Mouse (Mus musculus) mouse trophoblast stem cell (cell line): ENCODE data around the gene Nsmce3.

ENCODE experiments used
- in situ Hi-C, 2 experiments: fragments of 300-500 bp; cut with MseI, MboI; formaldehyde crosslinking; loops; 2 replicates in 1 of 2; 3 replicates in 1 of 2; pipeline ENCODE4 v1.15.1; 2025

The Nsmce3 gene

DNA sequence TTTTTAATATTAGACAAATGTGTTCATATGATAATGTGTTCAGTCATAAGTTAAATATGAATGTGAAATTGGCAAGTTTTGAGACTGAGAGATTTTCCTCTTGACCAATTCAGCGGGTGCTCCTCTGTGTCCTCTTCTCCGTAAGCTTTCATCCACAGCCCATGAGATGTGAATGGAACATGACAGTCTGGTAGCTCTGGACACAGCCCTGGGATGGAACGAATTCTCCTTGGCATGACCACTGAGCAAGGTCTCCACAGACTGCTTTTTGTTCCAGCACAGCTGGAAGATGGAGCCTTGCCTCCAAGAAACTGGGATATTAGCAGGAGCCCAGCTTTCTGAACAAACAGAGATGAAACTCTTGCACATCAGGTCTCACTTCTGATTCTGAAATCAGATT lies 9.8 kb downstream of the Nsmce3 start:
- in situ Hi-C loops, result no loop called here

DNA sequence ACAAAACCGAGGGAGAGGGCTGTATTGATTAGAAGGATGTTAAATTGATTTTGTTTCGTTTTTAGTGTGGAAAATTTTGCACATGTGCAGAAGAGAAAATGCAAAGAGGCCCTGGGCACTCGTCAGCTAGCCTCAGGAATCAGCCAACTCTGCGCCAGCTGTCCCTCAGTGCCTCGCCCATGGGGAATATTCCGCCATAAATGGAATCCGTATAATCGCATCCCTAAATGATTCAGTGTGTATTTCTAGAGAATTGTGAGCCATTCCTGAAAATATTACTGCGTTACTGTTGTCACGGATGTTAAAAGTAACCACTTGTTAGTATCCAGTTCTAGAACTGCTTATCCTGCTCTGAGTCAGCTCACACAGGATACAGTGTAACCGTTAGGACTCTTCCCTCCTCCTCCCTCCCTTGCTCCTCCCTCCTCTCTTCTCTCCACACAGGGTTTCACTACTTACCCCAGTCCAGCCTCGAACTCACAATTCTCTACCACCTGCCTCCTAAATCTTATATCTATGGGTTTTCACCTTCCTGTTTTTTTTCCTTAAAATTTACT lies 16.2 kb downstream of the Nsmce3 start:
- in situ Hi-C loops, result no loop called here

DNA sequence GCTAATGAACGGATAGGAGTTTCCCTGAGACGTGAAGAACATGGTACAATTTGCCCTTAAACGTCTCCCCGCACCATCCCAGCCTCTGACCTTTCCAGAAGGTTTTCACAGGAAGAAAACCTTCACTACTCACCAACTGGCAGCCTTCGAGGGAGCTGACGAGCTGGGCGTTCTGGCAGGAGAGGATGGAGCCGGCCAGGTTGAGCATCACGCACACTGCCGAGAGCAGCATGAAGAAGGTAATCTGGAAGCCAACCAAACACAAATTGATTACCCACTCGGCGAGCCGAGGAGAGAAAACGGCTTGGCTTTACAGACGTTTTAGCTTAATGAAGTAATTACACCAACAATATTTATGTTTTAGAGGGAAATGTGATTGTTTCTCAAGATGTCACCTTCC lies 16.8 kb downstream of the Nsmce3 start:
- in situ Hi-C loops, result no loop called here

DNA sequence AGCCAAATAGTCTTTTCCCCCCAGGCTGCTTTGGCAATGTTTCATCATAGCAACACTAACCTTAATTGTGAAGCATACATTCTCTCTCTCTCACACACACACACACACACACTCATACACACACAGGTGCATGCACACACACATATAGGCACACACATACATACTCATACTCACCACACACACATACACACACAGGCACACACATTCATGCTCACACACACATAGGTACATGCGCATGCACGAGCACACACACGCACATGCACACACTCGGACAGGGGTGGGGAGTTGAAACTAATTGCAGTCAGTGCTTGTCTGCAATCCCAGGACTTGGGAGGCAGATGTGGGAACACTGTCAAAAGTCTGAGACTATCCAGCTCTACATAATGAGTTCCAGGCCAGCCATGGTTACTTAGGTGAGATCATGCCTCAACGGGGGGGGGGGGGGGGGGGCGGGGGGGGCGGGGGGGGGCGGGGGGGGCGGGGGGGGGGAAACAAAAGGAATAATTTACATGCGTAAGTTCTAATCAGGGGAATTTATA lies 17.3 kb downstream of the Nsmce3 start:
- in situ Hi-C loops, result no loop called here

DNA sequence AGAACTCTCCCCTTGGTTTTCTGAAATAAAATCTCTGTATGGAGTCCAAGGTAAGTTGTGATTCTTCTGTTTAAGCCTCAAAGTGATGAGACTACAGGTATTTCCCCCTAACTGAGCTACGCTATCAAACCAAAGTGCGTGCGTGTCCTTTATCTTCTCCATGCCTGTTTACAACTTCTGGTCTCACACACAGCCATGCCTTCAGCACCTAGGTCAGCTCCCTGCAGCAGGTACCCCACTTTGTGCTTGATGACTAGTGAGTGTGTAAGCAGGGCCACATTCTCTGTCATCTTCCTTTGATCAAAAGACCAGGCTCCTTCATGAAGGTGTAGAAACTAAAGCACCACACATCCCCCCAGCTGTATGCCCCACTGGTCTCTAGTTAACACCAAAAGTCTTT lies 22.0 kb downstream of the Nsmce3 start:
- in situ Hi-C loops, result no loop called here

DNA sequence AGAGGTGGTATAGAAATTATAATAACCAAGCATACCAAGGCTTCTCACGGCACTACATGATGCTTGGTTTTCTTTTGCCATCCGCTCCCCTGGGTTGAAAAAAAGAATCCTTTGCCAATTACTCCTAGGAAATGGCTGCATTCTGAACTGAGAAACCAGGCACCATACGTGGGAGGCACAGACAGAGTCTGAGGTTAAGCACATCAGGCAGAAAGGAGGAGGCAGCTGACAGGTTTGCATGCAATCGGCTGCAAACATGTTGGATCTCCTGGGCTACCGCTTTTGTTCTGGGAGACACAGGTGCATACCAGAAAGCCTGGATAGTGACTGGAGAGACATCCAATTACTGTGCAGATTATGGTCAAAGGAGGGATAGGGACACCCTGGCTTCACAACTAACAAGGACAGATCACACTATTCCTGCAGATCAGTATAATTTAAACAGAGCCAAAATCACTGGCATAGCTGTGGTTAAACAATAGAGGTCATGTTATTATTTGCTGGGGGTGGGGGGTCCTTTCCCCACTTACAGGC lies 25.4 kb downstream of the Nsmce3 start:
- in situ Hi-C loops, result no loop called here

DNA sequence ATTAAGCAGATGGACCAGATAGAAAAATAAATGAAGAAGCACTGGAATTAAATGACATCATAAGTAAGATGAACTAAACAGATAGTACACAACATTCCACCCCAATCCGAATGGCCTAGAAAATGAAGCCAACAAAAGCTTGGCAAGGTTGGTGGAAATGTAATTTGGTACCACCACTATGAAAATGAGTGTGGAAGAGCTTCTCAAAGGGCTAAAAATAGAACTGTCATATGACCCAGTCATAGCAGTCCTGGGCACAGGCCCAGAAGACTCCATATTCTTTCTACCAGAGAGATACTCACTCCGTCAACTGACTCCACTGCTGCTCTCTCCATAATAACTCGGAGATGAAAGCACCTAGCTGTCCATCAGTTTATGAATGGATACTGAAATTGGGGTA lies 26.7 kb downstream of the Nsmce3 start:
- in situ Hi-C loops, result no loop called here

DNA sequence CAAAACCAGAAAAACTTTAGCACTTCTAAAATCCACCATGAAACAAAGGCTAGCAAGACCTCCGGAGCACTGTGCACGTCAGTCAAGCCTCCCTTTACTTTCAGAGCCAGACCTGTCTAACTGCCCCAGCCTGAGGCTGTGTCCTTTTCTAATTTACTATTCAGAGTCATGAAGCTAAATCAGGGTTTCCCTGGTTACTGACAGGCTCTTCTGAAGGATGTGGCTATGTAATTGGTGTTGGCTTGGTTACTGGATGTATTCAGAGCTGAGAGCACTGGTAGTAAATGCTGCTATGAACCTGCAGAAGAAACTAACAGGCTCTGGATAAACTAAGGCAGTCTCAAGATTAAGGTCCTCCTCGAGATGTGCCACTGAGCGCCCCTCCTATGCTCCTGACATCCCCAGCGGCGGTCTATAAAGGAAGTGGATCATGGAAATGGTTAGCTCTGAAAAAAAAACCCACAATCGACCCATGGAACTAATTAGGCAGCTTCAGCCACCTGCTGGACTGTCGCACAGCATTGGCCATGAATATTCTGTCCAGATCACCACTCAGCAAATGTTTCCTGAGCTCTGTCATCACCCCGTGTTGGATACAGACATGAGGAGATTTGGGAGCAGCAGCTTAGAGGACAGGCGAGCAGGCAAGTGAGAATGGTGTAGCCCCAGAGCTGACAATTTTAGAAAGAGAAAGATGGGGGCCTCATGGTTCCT lies 31.7 kb downstream of the Nsmce3 start:
- in situ Hi-C loops, result no loop called here

DNA sequence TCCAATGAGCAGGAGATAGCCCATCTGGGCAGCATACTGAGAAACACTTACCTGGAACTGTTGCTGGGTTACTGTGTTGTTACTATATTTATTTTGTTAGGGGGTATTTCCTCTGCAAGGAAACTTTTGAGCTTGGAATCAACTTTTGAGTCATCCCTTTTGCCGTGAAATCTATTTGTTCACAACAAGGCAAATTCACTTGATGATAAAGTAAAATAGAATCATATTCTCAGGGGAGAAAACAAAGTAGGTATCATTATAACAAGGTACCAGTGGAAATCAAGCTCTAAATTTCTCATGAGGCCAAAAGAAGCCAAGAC lies 32.3 kb downstream of the Nsmce3 start:
- in situ Hi-C loops, result no loop called here

DNA sequence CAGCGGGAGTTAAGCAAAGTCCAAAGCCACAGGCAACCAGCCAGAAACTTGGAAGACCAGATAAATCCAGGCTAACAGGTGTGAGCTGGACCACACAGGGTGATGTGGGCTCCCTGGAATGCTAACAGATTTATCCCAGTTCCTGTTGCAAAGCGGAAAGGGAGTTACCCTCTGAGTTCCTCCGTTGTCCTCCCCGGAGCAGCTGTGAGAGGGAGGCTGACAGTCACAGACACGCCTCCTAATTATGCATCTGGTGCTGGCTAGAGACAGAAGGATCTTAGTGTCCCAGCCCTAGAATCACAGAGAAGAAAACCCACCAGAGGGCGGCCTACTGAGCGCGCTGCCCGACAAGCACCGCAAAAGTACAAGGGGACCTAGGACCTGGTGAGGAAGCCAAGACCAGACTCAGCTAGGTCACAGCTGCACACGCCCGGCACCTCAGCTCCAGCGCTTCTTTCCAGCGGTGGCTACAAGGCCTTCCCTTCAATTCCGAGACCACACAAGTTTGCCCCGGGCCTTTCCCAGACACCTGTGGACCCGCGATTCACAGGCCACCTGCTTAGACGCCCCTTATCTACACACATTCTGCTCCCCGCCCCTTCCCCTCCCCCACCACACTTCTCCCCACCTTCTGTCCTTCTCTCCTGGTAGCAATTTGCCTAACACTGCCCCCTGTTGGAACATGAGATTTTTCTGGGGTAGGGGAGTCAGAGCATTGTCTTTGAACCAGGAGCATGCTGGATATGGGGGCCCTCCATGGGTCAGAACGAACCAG lies 32.8 kb downstream of the Nsmce3 start:
- in situ Hi-C loops, result no loop called here

DNA sequence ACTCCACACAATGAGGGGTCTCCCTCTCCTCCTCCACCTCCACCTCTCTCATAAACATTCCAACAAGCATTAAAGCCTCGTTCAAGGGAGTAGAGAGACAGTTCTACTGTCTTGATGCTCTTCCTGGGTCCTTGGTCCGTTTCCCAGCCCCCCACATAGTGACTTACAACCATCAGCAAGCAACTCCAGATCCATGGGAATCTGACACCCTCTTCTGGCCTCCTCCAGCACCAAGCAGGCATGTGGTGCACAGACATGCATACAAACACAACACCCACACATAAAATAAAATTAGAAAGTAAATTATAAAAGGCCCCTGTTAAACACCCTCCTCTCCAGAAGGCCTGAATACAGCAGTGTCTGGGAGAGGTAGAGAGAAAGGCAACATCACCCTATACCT lies 33.5 kb downstream of the Nsmce3 start:
- in situ Hi-C loops, result no loop called here

DNA sequence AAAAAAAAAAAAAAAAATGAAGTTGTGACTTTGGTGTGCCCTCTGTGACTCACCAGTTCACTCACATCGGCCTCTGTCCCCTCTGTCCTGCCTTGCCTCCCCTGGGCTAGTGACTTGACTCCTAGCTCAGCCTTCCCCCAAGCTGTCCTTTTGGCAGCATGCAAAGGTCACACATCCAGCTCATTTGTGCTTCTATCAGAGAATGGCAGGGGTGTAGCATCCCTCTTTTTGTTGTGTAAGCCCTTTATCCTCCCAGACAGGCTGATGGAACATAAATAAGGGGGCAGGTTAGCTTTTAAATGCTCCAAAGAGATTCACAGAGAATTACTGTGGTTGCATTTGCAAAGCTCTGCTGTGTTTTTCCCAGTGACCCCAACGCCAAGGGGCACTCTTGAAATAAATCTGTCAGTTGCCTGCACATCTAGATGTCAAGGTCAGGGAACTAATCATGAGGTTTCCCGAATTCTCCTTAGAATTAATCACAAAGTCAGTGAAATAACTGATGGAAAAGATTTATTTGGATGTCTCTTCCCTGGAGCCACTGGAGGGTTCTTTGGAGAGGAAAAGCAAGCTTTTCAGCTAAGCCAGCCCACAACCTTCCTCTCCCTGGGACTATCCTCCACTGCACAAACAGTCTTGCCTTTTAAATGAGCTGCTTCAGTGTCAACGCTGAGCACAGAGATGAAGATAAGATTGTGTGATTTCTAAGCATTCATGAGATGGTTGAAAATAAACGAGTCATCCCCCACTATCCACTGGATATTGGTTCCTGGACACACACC lies 42.4 kb downstream of the Nsmce3 start:
- in situ Hi-C loops, result no loop called here

DNA sequence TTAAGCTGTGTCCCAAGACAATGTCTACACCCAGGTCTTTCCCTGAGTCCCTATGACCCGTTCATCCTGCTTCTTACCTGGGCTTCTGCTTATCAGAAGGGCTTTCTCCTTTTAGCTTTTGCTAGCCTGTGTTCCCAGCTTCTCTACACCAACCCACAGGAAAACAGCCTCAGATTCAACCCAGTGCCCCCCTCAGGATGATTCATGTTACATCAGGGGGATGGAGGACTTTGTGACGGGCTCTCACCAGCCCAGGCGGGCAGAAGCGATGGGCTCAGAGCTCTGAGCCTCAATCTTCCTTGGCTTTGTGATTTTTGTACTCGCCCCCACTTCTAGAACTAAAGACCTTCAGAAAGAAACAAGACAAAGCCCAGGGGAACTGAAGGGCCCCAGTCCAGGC lies 51.7 kb downstream of the Nsmce3 start:
- in situ Hi-C loops, result no loop called here

DNA sequence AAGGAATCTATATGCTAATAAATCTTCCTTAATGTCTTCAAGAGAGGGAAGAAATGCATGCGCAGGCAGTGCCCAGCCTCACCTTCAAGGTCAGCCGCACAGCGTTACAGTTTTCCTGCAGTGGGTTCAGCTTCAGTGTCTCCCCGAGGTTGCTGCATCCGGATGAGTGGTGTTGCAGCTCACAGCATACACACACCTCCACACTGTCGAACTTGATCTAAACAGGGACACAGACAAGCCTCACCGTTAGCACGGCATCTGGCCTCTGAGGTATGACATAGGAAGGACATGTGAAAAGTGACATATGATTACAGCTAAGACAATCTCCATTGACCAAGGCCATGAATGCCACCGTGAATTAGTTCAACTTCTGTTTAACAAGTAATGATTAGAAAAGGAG lies 53.1 kb downstream of the Nsmce3 start:
- in situ Hi-C loops, result no loop called here
